Mouse (Mus musculus): ENCODE measurements around the gene Gzmk. TPM values are rescaled to one million over a fixed set of nuclear protein-coding genes. Genes with fewer than 3 reads are reported as not detected.
"Not testable (repeated sequence)": the region's sequence is repeated elsewhere in the genome, so short reads cannot be mapped to it uniquely, and the experiment has no call there.

Gene Gzmk
- not detected for total RNA-seq (2021)

DNA sequence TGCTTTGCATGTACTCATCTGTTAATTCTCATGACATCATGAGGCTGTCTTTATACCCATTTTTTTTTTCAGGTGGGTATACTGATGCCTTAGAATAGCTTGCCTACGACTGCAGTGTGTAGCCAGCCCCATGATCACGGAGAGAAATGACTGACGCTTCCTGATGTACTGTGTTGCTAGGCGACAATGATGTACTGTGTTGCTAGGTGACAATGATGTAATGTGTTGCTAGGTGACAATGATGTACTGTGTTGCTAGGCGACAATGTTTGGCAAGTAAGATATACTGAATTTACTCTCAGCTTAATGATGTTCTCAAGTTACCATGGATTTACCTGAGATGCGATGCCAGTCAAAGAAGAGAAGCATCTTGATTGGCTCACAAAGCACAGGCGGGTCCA, at the start of gene Gzmk:
Gene Gzmk (minus strand): TSS at position 98 of the 400 bp plus-strand sequence.
- no peak for DNase-seq
- intact Hi-C loops (cut with DNase I) = loop anchor here (5.0 kb wide), 1 partner anchor 41 kb away; no protein-coding TSS in a partner anchor

DNA sequence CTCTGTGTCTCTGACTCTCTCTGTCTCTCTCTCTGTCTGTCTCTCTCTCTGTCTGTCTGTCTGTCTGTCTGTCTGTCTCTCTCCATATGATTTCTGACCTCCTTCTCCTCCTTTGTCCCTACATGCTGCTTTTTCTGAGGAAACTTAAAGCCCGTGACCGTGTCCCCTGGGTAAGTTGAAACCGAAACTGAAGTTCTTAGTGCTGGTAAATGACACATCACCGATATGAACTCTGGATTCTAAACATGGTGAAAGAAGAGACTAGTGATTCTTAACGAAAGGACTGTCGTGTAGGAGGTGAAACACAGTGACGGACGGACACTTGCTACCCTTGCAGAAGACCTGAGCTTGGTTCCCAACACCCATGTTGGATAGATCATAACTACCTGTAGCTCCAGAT, 45.5 kb upstream of the Gzmk start:
- intact Hi-C loops (cut with DNase I) = loop anchor here (5.0 kb wide), 1 partner anchor 371 kb away; no protein-coding TSS in a partner anchor
- DNase-seq = no peak

- peak; percentile 76 to 77 for DNase-seq
- intact Hi-C loops (cut with DNase I) = loop anchor here (5.0 kb wide), 4 partner anchors 43 to 597 kb away; partner anchors contain the start of genes Gzmk and Snx18
These were observed 44.4 kb upstream of the Gzmk start for GRCm38 (mm10) chr13:113269777-113270776.

DNA sequence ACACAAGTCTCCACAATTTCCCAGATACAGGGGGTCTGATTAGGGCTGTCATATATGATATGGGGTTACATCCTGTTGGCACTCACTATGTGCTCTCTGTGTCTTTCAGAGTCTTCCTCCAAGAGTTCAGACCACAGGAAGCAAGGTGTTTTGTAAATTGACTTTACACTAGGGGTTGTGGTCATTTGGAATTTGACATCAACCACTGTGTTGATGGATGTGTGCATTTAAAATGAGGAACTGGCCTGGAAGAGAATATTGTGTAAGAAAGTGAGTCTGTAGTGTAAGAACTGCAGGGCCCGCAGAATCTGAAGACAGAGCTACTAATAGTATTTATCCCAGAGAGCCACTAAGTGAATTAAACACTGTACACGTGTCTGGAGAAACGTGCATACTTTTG, 41.5 kb upstream of the Gzmk start:
- intact Hi-C loops (cut with DNase I) = loop anchor here (1.0 to 5.0 kb wide), 4 partner anchors 40 to 600 kb away; partner anchors contain the start of genes Gzmk and Snx18
- no peak for DNase-seq

DNA sequence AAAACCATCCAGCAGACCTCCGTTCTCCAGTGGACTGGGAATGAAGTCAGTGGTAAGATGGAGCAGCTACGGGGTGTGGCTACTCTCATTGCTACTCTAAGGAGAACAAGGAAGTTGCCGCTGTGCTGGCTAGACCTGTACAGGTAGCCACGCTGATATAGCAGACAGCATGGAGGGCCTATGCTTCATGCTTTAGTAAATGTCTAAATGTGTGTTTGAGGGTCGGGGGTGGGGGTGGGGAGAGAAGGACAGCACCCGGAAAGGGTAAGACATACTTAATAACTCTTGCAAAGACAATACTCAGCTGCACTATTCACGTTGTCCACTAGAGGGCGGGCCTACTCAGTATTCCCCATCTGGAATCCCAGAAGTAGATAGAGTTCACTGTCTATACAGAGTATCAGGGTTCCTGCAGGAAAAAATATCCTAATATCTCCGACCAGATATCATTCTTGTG, 40.8 kb upstream of the Gzmk start:
- peak; percentile 73 to 81 for DNase-seq
- intact Hi-C loops (cut with DNase I) = loop anchor here (1.0 to 5.0 kb wide), 4 partner anchors 39 to 601 kb away; partner anchors contain the start of genes Gpx8, Gzmk and Snx18

GRCm38 (mm10) chr13:113265257-113265656, 39.5 kb upstream of the Gzmk start:
- DNase-seq = peak; percentile 36 to 61
- intact Hi-C loops (cut with DNase I) = loop anchor here (5.0 kb wide), 3 partner anchors 38 to 602 kb away; partner anchors contain the start of genes Gzmk and Snx18

GRCm38 (mm10) chr13:113262822-113263221, 37.1 kb upstream of the Gzmk start:
- intact Hi-C loops (cut with DNase I) = no loop called here
- DNase-seq = no peak

GRCm38 (mm10) chr13:113259237-113259636, 33.5 kb upstream of the Gzmk start:
- no peak for DNase-seq
- intact Hi-C loops (cut with DNase I) = no loop called here

- intact Hi-C loops (cut with DNase I) = no loop called here
- no peak for DNase-seq
These were observed 31.5 kb upstream of the Gzmk start for GRCm38 (mm10) chr13:113257190-113257589.

DNA sequence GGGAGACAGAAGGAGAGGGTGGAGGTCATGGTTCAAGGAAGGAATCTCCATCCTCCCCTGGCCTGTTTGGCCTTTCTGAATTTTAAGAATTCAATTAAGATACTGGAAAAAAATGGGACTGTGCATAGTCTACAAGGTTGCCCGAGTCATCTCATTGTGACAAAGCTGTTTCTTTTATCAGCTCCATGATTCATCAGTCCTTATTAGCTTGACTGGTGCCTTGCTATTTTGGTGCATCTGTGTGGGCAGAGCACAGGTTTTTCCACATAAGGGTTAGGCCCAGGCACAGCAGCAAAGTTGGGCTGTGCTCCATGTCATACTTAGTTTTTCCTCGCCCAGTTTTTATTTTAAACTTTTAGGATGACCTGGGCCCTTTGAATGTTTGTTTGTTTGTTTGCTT, 31.1 kb upstream of the Gzmk start:
- DNase-seq = no peak
- intact Hi-C loops (cut with DNase I) = no loop called here

DNA sequence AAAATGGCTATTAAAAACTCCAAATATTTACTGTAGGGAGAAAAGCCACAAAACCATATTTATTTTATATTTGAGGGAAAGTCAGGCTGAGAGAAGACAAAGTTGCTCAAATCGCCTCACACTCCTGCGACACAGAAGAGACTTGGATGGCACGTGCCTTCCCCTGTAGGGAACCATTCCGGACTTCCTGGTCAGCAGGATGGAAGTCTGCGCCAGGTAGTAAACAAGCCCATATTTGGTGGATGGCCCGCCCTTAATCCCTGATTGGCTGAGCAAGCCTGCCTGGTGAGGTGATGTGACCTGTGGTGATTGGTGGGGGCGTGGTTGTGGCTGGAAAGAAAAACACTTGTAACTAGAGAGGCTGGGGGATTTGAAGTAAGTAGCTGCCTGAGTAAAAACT, 26.9 kb upstream of the Gzmk start:
- intact Hi-C loops (cut with DNase I); DNase-seq: not testable (repeated sequence)

- intact Hi-C loops (cut with DNase I) = no loop called here
- DNase-seq = no peak
These were observed 19.3 kb upstream of the Gzmk start for GRCm38 (mm10) chr13:113245025-113245424.

DNA sequence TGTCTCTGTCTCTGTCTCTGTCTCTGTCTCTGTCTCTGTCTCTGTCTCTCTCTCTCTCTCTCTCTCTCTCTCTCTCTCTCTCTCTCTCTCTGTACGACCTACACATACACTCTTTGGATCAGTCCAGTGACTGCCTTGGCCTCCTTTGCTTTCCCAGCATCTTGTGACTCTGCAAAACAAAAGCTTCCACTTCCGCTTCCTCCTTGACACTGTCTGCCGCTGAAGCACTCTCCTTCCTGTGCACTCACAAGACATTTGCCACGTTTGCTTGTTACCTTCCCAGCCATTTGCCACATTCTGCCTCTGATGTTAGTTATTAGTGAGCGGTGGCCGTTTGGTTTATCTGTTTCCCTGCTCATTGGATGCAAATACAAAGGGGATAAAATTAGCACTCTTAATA, 16.4 kb upstream of the Gzmk start:
- no peak for DNase-seq
- intact Hi-C loops (cut with DNase I) = no loop called here

DNA sequence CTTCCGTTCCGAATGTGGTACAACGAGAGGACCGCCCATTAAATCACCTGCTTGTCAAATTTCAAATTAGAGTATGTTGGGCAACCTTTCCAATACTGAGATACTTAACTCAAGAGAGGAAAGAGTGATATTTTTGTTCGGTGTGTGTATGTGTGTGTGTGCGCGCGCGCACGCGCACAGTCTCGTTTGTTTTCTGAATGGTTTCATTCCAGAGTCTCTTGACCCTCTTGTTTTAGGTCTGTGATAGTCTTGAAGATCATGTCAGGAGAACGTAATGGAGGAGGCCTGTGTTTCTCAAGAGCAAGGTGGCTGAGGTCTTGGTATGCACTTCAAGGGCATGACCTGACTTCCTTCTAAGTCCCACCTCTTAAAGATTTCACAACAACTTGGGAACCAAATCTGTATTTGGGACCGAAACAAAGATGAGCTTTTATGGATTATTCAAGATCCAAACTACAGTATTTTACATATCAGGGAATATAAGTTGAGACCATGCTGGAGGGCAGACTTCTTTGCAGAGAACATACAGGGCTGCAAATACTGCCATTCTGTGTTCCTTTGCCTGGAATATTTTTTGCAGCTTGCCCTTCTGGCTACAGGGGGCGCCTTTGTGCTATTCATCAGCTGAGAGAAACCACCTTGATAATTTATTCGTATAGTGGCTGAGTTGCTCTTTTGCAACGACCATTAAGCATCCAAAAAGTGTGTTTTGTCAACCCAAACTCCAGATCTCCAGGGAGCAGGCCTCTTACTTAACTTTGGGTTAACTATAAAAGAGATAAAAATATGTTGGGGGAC, 2.2 kb upstream of the Gzmk start:
- intact Hi-C loops (cut with DNase I) = loop anchor here (5.0 kb wide), 1 partner anchor 39 kb away; no protein-coding TSS in a partner anchor
- no peak for DNase-seq

GRCm38 (mm10) chr13:113227076-113227475, 1.4 kb upstream of the Gzmk start:
- intact Hi-C loops (cut with DNase I) = loop anchor here (5.0 kb wide), 1 partner anchor 40 kb away; no protein-coding TSS in a partner anchor
- DNase-seq = no peak

DNA sequence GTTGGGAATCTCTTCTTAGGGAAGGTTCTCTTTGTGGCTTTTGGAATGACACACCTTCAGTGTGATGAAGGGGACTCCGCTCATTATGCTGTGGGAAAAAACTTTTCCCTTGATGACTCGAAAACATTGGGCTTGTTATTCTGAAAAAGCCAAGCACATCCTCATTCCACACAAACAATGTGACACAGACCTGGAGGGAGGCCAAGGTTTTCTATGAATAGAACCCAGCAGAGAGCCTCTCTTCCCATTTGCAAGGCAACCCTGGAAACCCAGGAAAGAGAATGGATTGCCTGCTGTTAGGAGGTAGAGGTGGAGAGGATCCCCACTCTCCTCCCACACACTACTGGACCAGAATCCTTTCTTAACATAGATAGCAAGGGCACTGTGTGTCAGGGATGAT, 1.6 kb downstream of the Gzmk start:
- DNase-seq = peak; percentile 64 to 76
- intact Hi-C loops (cut with DNase I) = no loop called here

- DNase-seq = no peak
- intact Hi-C loops (cut with DNase I) = no loop called here
These were observed 3.9 kb downstream of the Gzmk start for GRCm38 (mm10) chr13:113221851-113222250.

DNA sequence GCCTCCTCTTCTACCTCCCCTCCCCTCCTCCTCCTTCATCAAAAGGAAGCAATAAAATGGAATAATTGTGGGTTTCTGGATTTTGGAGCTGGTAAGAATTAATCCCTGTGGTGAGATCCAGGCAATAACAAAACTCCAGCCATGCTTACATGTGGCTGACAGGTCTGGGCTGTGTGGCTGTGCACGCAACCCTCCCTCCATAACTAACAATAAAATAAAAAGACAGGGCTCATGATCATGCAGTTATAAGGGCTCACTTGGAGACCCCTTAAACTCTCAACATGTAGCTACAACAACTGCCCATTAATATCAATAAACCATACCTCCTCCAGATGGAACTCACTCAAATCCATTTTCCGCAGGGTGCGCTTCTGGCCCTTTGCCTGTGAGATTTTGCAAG, 11.8 kb downstream of the Gzmk start:
- no peak for DNase-seq
- intact Hi-C loops (cut with DNase I) = no loop called here

- no peak for DNase-seq
- intact Hi-C loops (cut with DNase I) = no loop called here
These were observed 13.3 kb downstream of the Gzmk start for GRCm38 (mm10) chr13:113212401-113212800.

- no peak for DNase-seq
- intact Hi-C loops (cut with DNase I) = no loop called here
These were observed 14.4 kb downstream of the Gzmk start for GRCm38 (mm10) chr13:113211345-113211744.

GRCm38 (mm10) chr13:113209624-113210023, 16.1 kb downstream of the Gzmk start, which contains the start of gene Esm1:
Esm1 (plus strand) TSS chr13:113209659.
- no peak for DNase-seq
- intact Hi-C loops (cut with DNase I) = no loop called here
